Mouse (Mus musculus) erythroblast, embryonic 14.5 days (primary cell): Measurements from ENCODE around the gene Tmem247.

ENCODE experiments used
- GATA1 ChIP-seq: IDR thresholded peaks from 2 replicates; pipeline ENCODE4 v1.6.1; 2012; ENCODE audit warnings: low read length, inconsistent platforms, mixed read lengths
- TAL1 ChIP-seq: IDR thresholded peaks from 3 replicates; pipeline ENCODE4 v1.6.1; 2012; ENCODE audit warnings: low read length, inconsistent platforms, mixed read lengths

DNA sequence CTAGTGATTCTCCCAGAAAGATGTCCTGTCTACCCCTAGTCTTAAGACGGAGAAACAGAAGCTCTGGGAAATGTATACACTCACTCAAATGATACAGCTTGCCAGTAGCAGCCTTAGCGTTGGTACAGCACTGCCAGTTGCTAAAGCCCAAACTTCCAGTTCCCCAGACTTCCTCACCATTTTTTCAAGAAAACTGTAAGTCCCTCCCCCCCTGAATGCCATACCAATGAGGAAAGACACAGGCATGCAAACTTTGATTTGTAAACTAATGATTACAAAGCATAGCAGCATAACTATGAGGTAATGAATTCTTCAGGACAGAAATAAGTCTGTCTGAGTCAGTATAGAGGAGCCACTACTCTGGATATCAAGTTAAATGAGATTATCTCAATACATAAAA, 39.4 kb upstream of the Tmem247 start:
- TF ChIP-seq GATA1, result no peak
- no peak for TF ChIP-seq TAL1
